Mouse (Mus musculus): ENCODE data around the gene Mtch1.
"Not testable (repeated sequence)": the region's sequence is repeated elsewhere in the genome, so short reads cannot be mapped to it uniquely, and the experiment has no call there.

The Mtch1 gene

DNA sequence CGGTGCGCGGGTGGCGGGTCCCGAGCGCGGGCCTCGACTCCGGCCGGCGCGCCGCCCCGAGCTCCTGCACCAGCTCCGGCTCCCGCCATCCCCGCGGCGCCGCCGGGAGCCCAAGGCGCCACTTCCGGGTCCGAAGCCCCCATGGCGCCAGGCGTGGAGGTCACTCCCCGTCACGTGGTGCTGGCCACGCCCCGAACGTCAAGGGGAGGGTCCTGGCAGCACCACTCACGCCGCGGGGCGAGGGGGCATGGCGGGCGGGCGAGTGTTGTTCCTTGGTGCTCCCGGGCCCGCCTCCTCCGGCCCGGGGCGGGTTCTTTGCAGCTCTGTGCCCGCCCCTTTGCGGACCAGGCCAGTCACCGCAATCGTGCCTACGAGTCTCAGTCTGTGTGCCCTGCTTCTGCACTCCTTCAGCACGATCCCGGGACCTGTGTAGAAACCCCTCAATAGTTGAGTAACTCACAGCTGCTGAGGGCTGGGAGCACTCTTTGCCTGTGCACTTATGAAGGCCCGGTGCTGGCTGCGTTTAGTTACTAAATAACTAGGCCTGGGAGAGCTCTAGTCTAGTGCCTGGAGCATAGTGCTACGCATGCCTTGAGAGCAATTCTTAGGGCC lies at the start of gene Mtch1:
Gene Mtch1, minus strand, starts transcription at position 290 of the 612 bp plus-strand sequence.
- DNase-seq (ENCODE audit: low read depth, low spot score): peak; percentile 85

DNA sequence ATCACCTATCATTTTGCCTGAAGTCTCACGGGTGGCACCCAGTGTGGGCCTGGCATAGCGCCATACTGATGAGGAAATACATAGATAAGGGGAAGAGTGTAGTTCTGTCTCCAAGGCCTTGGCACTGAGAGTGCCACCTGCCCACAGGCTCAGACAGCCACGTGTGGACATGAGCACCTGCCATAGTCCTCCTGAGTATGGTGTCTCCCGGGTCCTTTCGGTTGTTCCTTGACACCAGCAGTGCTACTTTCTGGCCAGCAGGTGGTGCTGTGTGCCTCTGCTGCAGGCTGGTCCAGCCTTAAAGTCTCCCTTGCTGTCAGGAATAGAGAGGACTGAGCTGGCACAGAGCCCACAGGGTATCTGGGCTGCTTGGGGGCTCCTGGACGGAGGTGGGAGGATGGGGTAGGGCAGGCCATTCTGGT lies 49.1 kb upstream of the Mtch1 start:
- peak; percentile 50 for DNase-seq (ENCODE audit: low read depth, low spot score)

- no peak for DNase-seq (ENCODE audit: low read depth, low spot score)
Measured at GRCm38 (mm10) chr17:29396056-29396799, 48.5 kb upstream of the Mtch1 start.

- no peak for DNase-seq (ENCODE audit: low read depth, low spot score)
Measured at GRCm38 (mm10) chr17:29395381-29395780, 47.6 kb upstream of the Mtch1 start.

DNA sequence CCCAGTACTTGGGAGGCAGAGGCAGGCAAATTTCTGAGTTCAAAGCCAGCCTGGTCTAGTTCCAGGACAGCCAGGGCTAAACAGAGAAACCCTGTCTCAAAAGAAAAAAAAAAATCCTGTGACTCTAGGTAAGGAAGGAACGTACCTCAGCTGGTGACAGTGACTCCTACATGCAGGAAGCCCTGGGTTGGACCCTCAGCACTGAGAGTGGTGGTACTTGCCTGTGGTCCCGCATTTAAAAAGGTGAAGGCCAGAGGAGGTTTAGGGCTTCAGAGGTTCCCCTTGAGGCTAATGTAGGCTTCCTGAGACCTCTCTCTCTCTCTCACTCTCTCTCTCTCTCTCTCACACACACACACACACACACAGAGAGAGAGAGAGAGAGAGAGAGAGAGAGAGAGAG lies 47.0 kb upstream of the Mtch1 start:
- DNase-seq (ENCODE audit: low read depth, low spot score): not testable (repeated sequence)

- no peak for DNase-seq (ENCODE audit: low read depth, low spot score)
Measured at GRCm38 (mm10) chr17:29394106-29394760, 46.5 kb upstream of the Mtch1 start.

DNA sequence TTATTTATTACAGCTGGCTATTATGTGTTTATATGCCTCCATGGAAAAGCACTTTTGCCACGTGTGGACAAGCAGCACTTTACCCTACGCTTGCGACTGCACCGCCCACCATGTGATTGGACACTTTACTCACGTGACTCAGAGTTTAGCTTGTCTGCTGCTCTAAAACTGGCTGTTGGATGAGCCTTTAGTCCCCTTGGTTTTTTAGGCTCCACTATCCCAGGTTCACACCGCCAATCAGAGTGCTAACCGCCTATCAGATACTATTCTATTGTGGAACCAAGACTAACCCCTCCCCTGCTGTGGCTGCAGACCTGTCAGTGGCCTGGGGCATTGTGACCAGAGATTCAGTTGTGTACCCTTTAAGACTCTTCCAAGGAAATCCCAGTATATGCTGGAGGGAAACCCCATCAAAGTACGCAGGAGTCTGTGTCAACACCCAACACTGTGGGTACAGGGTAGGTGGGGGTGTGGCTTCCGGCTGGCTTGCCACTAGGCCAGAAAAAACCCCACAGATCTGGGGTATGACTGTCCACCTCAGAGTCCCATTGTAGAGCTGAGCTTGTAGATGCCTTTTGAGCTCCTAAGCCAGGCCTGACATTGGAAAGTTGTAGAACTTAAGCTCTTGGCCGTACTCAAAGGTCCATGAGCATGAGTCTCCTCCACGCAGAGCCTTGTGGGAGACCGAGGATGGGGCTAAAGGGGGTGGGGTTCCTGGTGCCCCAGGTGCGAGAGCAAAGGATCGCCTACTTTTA lies 45.8 kb upstream of the Mtch1 start:
- no peak for DNase-seq (ENCODE audit: low read depth, low spot score)

GRCm38 (mm10) chr17:29391280-29391679 lies 43.5 kb upstream of the Mtch1 start:
- DNase-seq (ENCODE audit: low read depth, low spot score): no peak

DNA sequence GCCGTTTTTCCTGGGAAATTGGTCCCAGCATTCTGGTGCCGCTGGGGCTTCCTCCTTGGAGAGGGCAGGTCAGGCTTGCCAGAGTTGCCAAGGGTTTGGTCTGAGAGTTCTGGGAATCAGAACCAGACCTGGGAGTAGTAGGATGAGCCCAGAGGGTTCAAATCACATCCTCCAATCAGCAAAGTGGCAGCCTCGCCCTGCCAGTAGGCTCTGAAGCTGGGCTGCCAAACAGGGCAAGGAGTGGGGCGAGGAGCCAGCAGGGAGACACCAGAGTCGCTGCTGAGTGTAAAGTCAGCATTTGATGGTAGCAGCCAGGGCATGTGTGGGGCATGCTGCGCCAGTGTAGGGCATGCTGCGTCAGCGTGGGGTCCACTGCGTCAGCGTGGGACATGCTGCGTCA lies 41.2 kb upstream of the Mtch1 start:
- no peak for DNase-seq (ENCODE audit: low read depth, low spot score)

GRCm38 (mm10) chr17:29385746-29386145 lies 38.0 kb upstream of the Mtch1 start:
- DNase-seq (ENCODE audit: low read depth, low spot score): no peak

DNA sequence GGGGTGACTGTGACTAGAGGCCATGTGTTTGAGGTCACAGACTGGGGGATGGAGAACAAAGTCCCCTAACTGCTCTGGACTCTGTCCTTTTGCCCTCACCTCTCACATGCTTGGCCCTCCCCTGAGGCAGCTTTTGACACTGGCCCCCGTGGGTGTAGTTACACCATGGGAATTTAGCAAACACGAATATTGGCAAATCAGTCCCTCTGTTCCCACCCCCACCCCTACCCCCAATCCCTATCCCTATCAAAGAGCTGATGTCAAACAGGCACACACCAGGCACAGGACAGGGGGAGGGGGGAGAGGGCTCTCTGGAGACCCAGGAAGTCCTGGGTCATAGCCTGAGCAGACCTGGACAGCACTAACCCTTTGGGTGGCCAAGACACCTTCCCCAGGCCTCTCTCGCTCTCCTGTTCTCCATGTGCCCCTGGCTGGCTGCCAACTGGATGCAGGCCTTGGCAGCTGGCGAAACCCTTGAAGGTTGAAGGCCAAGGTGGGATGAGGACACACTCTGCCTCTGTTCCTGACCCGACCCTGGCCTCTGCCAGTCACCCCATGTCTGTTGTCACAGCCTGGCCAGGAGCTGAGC lies 37.2 kb upstream of the Mtch1 start:
- no peak for DNase-seq (ENCODE audit: low read depth, low spot score)

GRCm38 (mm10) chr17:29383923-29384322 lies 36.2 kb upstream of the Mtch1 start:
- DNase-seq (ENCODE audit: low read depth, low spot score): no peak

DNA sequence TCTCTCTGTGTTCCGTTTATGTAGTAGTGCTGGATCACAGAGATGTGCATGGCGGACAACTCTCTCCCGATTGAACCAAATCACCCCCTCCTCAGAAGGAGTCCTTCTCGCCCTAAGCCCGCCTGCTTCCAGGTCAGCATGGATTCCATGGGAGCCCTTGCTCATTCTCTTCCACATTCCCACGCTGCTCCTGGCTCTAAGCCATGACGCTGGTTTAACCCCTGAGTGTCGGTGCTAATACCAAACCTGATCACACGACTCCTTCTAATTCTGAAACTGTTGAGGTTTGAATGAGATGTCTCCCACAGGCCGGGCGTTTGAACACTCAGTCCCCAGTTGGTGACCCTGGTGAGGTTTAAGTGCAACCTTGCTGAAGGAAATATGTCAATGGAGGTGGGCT lies 34.7 kb upstream of the Mtch1 start:
- no peak for DNase-seq (ENCODE audit: low read depth, low spot score)

GRCm38 (mm10) chr17:29381472-29381871 lies 33.7 kb upstream of the Mtch1 start:
- DNase-seq (ENCODE audit: low read depth, low spot score): no peak

- no peak for DNase-seq (ENCODE audit: low read depth, low spot score)
Measured at GRCm38 (mm10) chr17:29380241-29380640, 32.5 kb upstream of the Mtch1 start.

DNA sequence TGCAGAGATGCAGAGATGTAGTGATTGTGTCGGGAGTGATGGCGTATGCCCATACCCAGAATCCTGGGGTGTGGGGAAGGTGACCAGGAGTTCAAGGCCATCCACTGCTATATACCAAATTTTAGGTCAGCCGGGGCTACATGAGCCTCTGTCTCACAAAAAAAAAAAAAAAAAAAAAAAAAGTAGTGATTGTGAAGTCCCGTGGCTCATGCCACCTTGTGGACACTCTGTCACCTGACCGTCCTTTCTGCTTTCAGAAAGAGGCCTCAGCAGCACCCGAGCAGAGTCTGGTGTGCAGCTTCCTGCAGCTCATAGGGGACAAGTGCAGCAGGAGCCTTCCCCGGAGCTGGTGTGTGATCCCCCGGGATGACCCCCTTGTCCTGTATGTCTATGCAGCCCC lies 30.3 kb upstream of the Mtch1 start:
- no peak for DNase-seq (ENCODE audit: low read depth, low spot score)

GRCm38 (mm10) chr17:29375871-29376270 lies 28.1 kb upstream of the Mtch1 start:
- DNase-seq (ENCODE audit: low read depth, low spot score): no peak

- peak; percentile 57 for DNase-seq (ENCODE audit: low read depth, low spot score)
Measured at GRCm38 (mm10) chr17:29370984-29371723, 23.4 kb upstream of the Mtch1 start.

GRCm38 (mm10) chr17:29368726-29369125 lies 21.0 kb upstream of the Mtch1 start:
- DNase-seq (ENCODE audit: low read depth, low spot score): no peak

DNA sequence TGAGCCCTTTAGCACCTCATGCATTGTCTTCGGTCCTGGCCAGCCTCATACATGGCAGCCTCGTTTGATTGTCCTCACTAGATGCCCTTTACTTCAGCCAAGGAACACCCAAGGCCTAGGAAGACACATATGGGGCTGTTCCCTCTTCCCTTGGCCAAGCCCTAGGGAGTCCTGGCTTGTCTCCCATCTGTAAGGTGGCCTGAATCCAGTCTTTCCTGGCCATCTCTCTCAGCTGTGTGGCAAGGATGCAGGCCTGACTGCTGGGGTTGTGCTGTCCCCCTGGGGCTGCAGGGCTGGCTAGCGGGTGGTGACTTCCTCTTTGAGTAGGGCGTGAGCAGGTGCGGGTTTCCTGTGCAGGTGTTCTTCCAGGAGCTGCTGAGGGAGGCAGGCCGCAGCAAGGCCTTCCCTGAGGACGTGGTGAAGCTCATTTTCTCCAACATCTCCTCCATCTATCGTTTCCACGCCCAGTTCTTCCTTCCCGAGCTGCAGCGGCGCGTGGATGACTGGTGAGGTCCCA lies 17.4 kb upstream of the Mtch1 start:
- no peak for DNase-seq (ENCODE audit: low read depth, low spot score)

- DNase-seq (ENCODE audit: low read depth, low spot score): no peak
Measured at GRCm38 (mm10) chr17:29363109-29363508, 15.4 kb upstream of the Mtch1 start.

Data from brain, embryonic 18.5 days (tissue).